Mouse (Mus musculus) forebrain, postnatal 0 days (tissue): ENCODE data around the gene Camk1g. TPM values are rescaled to one million over a fixed set of nuclear protein-coding genes. Genes with fewer than 3 reads are reported as not detected.

Experiments
- ATAC-seq: fragments of 200-750 bp; cut with Nextera tagmentation; 2 replicates; pipeline ENCODE4 v1.8.0; 2017; ENCODE audit warnings: mild to moderate bottlenecking, moderate library complexity
- DNase-seq: peaks from one replicate; pipeline ENCODE4 v3.0.0-alpha.2; 2015
- H3K27ac ChIP-seq: fragments of 300-500 bp; sonication (generic); 2 replicates; pipeline ENCODE4 v1.5.1; 2014; ENCODE audit warnings: low read depth, mild to moderate bottlenecking, antibody characterized with exemption, low read length, moderate library complexity, mixed read lengths
- H3K27me3 ChIP-seq: fragments of 300-500 bp; sonication (generic); 2 replicates; pipeline ENCODE4 v1.6.1; 2014; ENCODE audit warnings: mild to moderate bottlenecking, low read length, mixed read lengths; ENCODE audit not compliant: insufficient read depth
- H3K36me3 ChIP-seq: fragments of 300-500 bp; sonication (generic); 2 replicates; pipeline ENCODE4 v1.6.1; 2014; ENCODE audit warnings: mild to moderate bottlenecking, moderate library complexity; ENCODE audit not compliant: insufficient read depth
- H3K4me1 ChIP-seq: fragments of 300-500 bp; sonication (generic); 2 replicates; pipeline ENCODE4 v1.6.1; 2014; ENCODE audit warnings: antibody characterized with exemption; ENCODE audit not compliant: insufficient read depth
- H3K4me2 ChIP-seq: fragments of 300-500 bp; sonication (generic); 2 replicates; pipeline ENCODE4 v1.6.1; 2014; ENCODE audit warnings: low read depth, mild to moderate bottlenecking, moderate library complexity
- H3K4me3 ChIP-seq: fragments of 300-500 bp; sonication (generic); 2 replicates; pipeline ENCODE4 v1.5.1; 2014; ENCODE audit warnings: low read depth, low read length, mixed read lengths
- H3K9ac ChIP-seq: fragments of 300-500 bp; sonication (generic); 2 replicates; pipeline ENCODE4 v1.6.1; 2014; ENCODE audit warnings: mild to moderate bottlenecking
- H3K9me3 ChIP-seq: fragments of 300-500 bp; sonication (generic); 2 replicates; pipeline ENCODE4 v1.6.1; 2016; ENCODE audit warnings: low read length
- CTCF ChIP-seq: sonication (generic); IDR thresholded peaks from 2 replicates; pipeline ENCODE4 v1.5.1; 2016; ENCODE audit warnings: antibody characterized with exemption, control low read depth, low read depth
- WGBS: fragments of 180-500 bp; shearing (Covaris S2); extraction: QIAGEN DNeasy Blood & Tissue Kit; methylation state at CpG from one replicate; pipeline ENCODE4 v1.1.7; 2014; 5-methylcytosine and 5-hydroxymethylcytosine counted together
- polyA plus RNA-seq: library from polyadenylated mRNA; unstranded; fragments of >200 nt; fragmentation: Nextera tagmentation; extraction: Ambion mirVana; gene quantifications from 2 replicates; pipeline ENCODE4 v1.2.1, GENCODE M21; 2015
- total RNA-seq: library from RNA; depleted of rRNA; stranded (reverse); fragments of >200 nt; gene quantifications from 2 replicates; pipeline ENCODE4 v1.2.3, GENCODE M21; 2014

The Camk1g gene
- total and polyA plus RNA-seq, 2 experiments from 2014 or later, result 46.0 to 56.1 TPM

DNA sequence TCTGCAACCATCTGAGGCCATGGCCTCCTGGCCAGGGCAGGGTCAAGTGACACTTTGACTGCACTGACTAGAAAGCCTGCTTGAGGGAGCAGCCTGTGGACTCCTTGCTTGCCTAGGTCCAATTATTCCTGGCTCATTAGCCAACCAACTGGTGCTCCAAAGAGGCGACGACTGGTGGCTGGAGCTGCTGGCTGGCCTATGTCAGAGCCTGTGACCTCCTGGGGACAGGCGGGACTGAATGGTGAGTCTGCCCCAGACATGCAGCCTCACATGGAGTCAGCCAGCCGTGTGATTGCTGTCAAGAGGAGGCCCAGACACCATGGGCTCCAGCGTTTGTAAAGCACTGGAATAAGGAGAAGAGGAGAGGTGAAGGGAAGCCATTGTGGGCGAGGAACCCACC is 8.9 kb downstream of the Camk1g start:
- H3K4me1 ChIP-seq, result no peaks in the 10 kb centered on the region
- no peak overlapping the region for H3K27ac ChIP-seq
- WGBS, result 42% methylated on average over 6 of the region's 6 CpGs
- no peak for ATAC-seq
- H3K4me3 ChIP-seq, result no peak overlapping the region
- peaks cover 43% of the 10 kb centered on the region for H3K36me3 ChIP-seq
- no peak for DNase-seq
- no peak for TF ChIP-seq CTCF
- no peaks in the 10 kb centered on the region for H3K27me3 ChIP-seq
- H3K9me3 ChIP-seq, result no peaks in the 10 kb centered on the region
- H3K4me2 ChIP-seq, result no peak overlapping the region
- H3K9ac ChIP-seq, result no peak overlapping the region

DNA sequence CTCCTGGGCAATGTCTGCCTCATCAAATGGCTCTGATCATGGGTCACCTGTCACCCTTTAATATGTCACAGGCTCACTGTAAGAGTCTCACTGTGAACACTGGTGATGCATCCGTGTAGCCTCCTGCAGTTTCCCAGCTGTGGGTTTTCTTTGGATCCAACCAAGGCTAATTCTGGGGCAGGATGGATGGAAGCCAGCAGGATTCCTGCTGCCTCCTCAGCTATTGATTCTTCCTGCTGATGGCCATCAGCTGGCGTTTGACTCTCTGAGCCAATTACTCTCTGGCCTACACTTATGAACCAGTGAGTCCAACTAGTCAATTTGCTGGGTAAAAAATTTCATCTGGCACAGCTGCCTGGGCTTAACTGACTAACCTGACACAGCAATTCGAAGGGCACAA is 10.9 kb downstream of the Camk1g start:
- no peak overlapping the region for H3K4me3 ChIP-seq
- no peaks in the 10 kb centered on the region for H3K27me3 ChIP-seq
- no peak overlapping the region for H3K27ac ChIP-seq
- no peaks in the 10 kb centered on the region for H3K9me3 ChIP-seq
- 78% methylated on average over 3 of the region's 3 CpGs for WGBS
- no peaks in the 10 kb centered on the region for H3K4me1 ChIP-seq
- no peak for ATAC-seq
- H3K36me3 ChIP-seq, result peaks cover 61% of the 10 kb centered on the region
- no peak for DNase-seq
- no peak overlapping the region for H3K9ac ChIP-seq
- H3K4me2 ChIP-seq, result no peak overlapping the region
- no peak for TF ChIP-seq CTCF

DNA sequence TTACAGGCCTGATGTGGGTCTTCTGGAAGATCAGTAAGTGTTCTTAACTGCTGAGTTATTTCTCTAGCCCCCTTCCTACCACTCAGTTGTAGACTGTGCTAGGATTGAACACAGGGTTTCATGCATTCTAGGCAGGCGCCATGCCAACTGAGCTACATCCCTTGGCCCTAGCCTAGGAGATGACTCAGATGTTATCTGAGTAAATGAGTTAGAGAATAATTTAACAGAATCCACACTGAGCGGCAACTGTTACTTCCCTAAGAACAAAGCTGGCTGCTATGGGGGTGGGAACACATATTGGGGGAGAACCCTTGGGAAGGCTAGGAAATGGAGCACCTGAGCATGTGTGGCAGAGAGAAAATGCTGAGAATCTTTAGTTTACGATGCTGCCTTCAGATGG is 18.5 kb downstream of the Camk1g start:
- WGBS, result 85% methylated on average over 3 of the region's 3 CpGs
- H3K36me3 ChIP-seq, result peaks cover 80% of the 10 kb centered on the region
- H3K9ac ChIP-seq, result no peak overlapping the region
- H3K27me3 ChIP-seq, result no peaks in the 10 kb centered on the region
- H3K27ac ChIP-seq, result no peak overlapping the region
- no peak overlapping the region for H3K4me3 ChIP-seq
- DNase-seq (no peak), ATAC-seq (peak; percentile 33; the same call in 1 of the 2 replicates)
- no peak for TF ChIP-seq CTCF
- H3K4me2 ChIP-seq, result no peak overlapping the region
- no peaks in the 10 kb centered on the region for H3K9me3 ChIP-seq
- no peaks in the 10 kb centered on the region for H3K4me1 ChIP-seq

DNA sequence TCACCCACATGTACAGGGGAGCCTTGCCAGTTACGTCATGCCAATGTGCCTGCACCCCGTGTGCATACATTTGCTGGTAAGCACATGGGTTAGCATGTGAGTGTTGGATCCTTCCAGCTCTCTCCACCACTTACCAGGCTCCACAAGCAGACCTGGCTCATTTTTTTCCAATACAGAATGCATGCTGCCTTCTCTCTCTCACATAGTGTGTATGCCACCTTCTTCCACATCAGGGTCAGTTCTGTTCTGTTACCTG is 19.6 kb downstream of the Camk1g start:
- DNase-seq, result no peak
- Histone ChIP-seq H3K9me3 (no peaks in the 10 kb centered on the region), H3K27ac (no peak overlapping the region), H3K4me1 (no peaks in the 10 kb centered on the region), H3K27me3 (no peaks in the 10 kb centered on the region), H3K4me3 (no peak overlapping the region), H3K4me2 (no peak overlapping the region), H3K36me3 (peaks cover 77% of the 10 kb centered on the region), H3K9ac (no peak overlapping the region)
- no peak for ATAC-seq
- WGBS, result 76% methylated on average over 2 of the region's 2 CpGs
- TF ChIP-seq CTCF, result no peak

DNA sequence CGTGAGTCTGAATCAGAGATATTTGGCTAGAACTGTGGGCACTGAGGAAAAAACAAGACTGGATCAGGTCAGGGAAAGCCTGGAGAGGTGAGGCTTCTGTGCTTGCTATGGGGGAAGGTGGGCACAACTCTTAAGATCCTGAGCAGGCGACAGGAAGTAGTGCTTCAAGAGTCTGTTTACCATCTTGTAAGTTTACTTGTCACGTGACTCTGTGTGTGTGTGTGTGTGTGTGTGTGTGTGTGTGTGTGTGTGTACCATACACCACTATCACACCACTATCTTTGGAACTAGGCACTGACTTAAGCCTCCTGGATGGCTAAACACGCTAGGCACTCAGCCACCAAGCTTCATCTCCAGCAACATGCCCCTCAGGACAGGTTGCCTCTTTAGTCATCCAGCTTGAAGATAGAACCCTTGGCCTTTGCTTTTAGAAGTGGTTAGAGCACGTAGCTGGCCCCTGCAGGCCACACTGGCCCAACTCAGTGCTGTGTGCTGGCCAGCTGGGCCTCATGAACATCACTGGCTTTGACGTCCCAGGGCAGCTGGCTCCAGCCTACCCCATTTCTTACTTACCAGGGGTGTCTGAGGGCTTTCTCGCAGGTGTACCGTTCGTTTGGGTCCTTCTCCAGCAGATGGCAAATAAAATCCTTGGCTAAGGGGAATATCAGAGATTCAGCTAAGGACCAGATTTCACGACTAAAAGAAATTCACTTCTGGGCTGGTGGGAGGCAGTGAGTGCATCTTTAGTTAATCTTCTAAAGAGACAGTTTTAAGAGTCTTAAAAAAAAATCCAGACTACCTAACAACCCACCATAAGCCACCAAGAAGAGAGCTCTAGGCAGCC is 20.2 kb downstream of the Camk1g start:
- peaks cover 72% of the 10 kb centered on the region for H3K36me3 ChIP-seq

DNA sequence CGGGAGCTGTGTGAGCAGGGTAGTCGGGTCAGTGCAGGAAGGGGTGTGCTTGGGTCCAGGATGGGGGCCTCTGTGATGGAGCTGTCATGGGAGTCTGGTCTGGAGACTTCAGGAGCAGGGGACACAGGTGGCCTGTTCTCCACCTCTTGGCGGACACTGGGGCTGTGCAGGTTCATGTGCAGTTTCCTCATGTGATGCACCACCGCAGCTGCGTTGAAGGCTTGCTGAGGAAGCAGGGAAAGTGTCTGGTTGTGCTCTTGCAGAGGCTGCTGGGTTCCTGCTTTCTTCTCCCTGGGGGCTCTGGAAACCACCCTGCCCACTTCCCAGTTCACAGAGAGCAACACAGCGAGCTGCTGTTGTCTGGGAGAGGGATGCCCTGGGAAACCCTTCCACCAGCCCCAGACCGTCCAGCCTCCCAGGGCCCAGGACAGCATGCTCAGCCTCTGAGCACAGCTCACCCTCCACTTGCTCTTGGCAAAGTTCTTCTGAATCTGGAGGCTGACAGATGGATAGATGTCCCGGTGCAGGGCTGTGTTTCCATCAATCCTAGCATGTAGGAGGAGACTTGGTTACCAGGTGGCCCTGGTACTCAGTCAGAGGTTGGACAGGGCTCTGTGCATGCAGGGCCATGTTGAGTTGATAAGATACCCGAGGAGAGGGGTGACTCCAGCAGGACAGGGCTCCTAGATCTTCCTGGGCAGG is 21.7 kb downstream of the Camk1g start:
- no peak overlapping the region for H3K4me2 ChIP-seq
- 73% methylated on average over 9 of the region's 9 CpGs for WGBS
- H3K36me3 ChIP-seq, result peaks cover 57% of the 10 kb centered on the region
- ATAC-seq (no peak), DNase-seq (no peak)
- H3K9me3 ChIP-seq, result no peaks in the 10 kb centered on the region
- H3K9ac ChIP-seq, result no peak overlapping the region
- H3K4me1 ChIP-seq, result no peaks in the 10 kb centered on the region
- no peak for TF ChIP-seq CTCF
- H3K27ac ChIP-seq, result no peak overlapping the region
- H3K27me3 ChIP-seq, result no peaks in the 10 kb centered on the region
- no peak overlapping the region for H3K4me3 ChIP-seq

More for the DNA sequence above, 20.2 kb downstream of the Camk1g start:
- no peaks in the 10 kb centered on the region for H3K27me3 ChIP-seq
- no peak overlapping the region for H3K9ac ChIP-seq
- H3K9me3 ChIP-seq, result no peaks in the 10 kb centered on the region
- no peak for TF ChIP-seq CTCF
- H3K4me1 ChIP-seq, result no peaks in the 10 kb centered on the region
- DNase-seq, result no peak
- H3K4me2 ChIP-seq, result no peak overlapping the region
- no peak overlapping the region for H3K27ac ChIP-seq
- no peak overlapping the region for H3K4me3 ChIP-seq
- no peak for ATAC-seq
- 84% methylated on average over 10 of the region's 10 CpGs for WGBS

DNA sequence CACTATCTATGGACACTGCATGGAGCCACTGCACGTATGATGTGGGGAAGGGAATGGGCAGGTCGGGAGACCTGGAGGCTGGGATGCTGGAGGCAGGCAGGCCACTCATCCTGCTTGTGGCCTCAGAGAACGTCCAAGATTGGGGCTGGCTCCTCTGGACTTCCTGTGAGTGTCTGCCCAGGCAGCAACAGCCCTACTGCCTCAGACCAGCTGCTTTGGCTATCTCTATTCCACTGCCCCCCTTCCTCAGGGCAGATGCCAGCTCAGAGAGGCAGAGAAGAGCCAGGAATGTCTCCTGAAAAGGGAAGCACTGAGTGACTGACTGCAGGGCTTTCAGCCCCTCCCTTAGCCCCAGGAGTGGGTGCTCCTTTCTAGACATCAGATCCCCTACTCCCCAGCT is 23.2 kb downstream of the Camk1g start:
- no peak for TF ChIP-seq CTCF
- H3K4me2 ChIP-seq, result no peak overlapping the region
- ATAC-seq (no peak), DNase-seq (no peak)
- no peaks in the 10 kb centered on the region for H3K4me1 ChIP-seq
- H3K4me3 ChIP-seq, result no peak overlapping the region
- H3K9ac ChIP-seq, result no peak overlapping the region
- 73% methylated on average over 3 of the region's 3 CpGs for WGBS
- H3K36me3 ChIP-seq, result peaks cover 42% of the 10 kb centered on the region
- no peaks in the 10 kb centered on the region for H3K9me3 ChIP-seq
- no peaks in the 10 kb centered on the region for H3K27me3 ChIP-seq
- no peak overlapping the region for H3K27ac ChIP-seq
